Mouse (Mus musculus): ENCODE measurements around the gene Rb1.

DNA sequence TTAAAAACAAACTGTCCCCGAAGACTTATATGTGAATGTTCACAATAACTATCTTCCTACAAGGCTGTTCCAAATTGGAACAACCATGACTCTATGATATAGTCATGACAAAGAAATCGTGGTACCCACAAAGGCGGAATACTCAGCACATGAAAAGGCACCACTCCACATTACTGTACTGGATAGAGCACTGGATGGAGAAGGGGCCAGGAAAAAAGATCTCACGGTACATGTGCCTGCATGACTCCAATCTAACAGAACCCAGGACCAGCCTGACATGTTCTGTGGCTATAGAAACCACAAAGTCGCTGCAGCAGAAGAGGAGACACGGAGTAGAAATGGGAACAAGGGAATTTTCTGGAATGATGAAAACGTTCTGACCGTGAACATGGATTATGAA is 29.1 kb upstream of the Rb1 start:
- TF ChIP-seq CTCF (IDR thresholded peaks at IDR 0.05; ENCODE audit: low read depth) (no peak), EP300 (IDR thresholded peaks at IDR 0.05; ENCODE audit: low read depth) (no peak)
